Mouse (Mus musculus) liver, embryonic 14.5 days (tissue): ENCODE data around the gene Rhoj. TPM values are rescaled to one million over a fixed set of nuclear protein-coding genes. Genes with fewer than 3 reads are reported as not detected.
"Not testable (repeated sequence)": the region's sequence is repeated elsewhere in the genome, so short reads cannot be mapped to it uniquely, and the experiment has no call there.

Experiments
- ATAC-seq: fragments of 200-750 bp; cut with Nextera tagmentation; 2 replicates; pipeline ENCODE4 v1.8.0; 2017; ENCODE audit warnings: moderate number of reproducible peaks, mild to moderate bottlenecking, moderate library complexity; ENCODE audit not compliant: insufficient read depth
- DNase-seq, 3 experiments: peaks; one replicate each; pipeline ENCODE4 v3.0.0-alpha.2; 2012 to 2013; ENCODE audit warnings: low read depth in 3 of 3, low spot score in 3 of 3
- H3K27ac ChIP-seq: fragments of 300-500 bp; sonication (generic); 2 replicates; pipeline ENCODE4 v1.5.1; 2014; ENCODE audit warnings: moderate library complexity, mild to moderate bottlenecking, control low read depth, inconsistent platforms
- H3K27me3 ChIP-seq: fragments of 300-500 bp; sonication (generic); 2 replicates; pipeline ENCODE4 v1.6.1; 2014; ENCODE audit warnings: mild to moderate bottlenecking, low read length, moderate library complexity; ENCODE audit not compliant: control insufficient read depth, insufficient read depth
- H3K36me3 ChIP-seq: fragments of 300-500 bp; sonication (generic); replicated peaks from 2 replicates; pipeline ENCODE4 v1.6.1; 2014; ENCODE audit warnings: low read depth; ENCODE audit not compliant: control insufficient read depth, insufficient read depth
- H3K4me1 ChIP-seq, 2 experiments: fragments of 200-500 bp in 1 of 2; fragments of 300-500 bp in 1 of 2; sonication (generic) in 1 of 2; replicated peaks; 2 replicates each; pipeline ENCODE4 v1.6.1; 2012 to 2014; ENCODE audit warnings: antibody characterized with exemption in 1 of 2, inconsistent platforms in 1 of 2, low read length in 1 of 2; ENCODE audit not compliant: control insufficient read depth in 2 of 2, insufficient read depth in 2 of 2
- H3K4me2 ChIP-seq: fragments of 300-500 bp; sonication (generic); 2 replicates; pipeline ENCODE4 v1.6.1; 2014; ENCODE audit warnings: low read depth, mild to moderate bottlenecking, control low read depth, moderate library complexity
- H3K4me3 ChIP-seq, 2 experiments: fragments of 200-500 bp in 1 of 2; fragments of 300-500 bp in 1 of 2; sonication (generic) in 1 of 2; 2 replicates each; pipeline ENCODE4 v1.5.1; 2012 to 2014; ENCODE audit warnings: low read depth in 2 of 2, low read length in 2 of 2, mild to moderate bottlenecking in 2 of 2, control low read depth in 1 of 2, inconsistent platforms in 1 of 2, moderate library complexity in 1 of 2; ENCODE audit not compliant: insufficient read depth in 1 of 2
- H3K9ac ChIP-seq: fragments of 300-500 bp; sonication (generic); replicated peaks from 2 replicates; pipeline ENCODE4 v1.6.1; 2014; ENCODE audit warnings: mild to moderate bottlenecking, control low read depth, moderate library complexity
- H3K9me3 ChIP-seq: fragments of 300-500 bp; sonication (generic); 2 replicates; pipeline ENCODE4 v1.6.1; 2016; ENCODE audit warnings: low read length, mixed read lengths; ENCODE audit not compliant: control insufficient read depth
- CTCF ChIP-seq: IDR thresholded peaks from 2 replicates; pipeline ENCODE4 v1.5.1; 2016; ENCODE audit warnings: antibody characterized with exemption, low read depth, control low read depth
- EP300 ChIP-seq: IDR thresholded peaks from 2 replicates; pipeline ENCODE4 v1.6.1; 2016; ENCODE audit warnings: antibody characterized with exemption, low read depth
- WGBS: fragments of 180-500 bp; shearing (Covaris S2); extraction: QIAGEN DNeasy Blood & Tissue Kit; methylation state at CpG from one replicate; pipeline ENCODE4 v1.1.7; 2014; ENCODE audit not compliant: insufficient replicate concordance; 5-methylcytosine and 5-hydroxymethylcytosine counted together
- polyA plus RNA-seq, 2 experiments: library from polyadenylated mRNA; depleted of rRNA in 1 of 2; stranded (reverse) in 1 of 2; unstranded in 1 of 2; fragments of >200 nt; fragmentation: Nextera tagmentation in 1 of 2; extraction: Ambion mirVana in 1 of 2; gene quantifications; 2 replicates each; pipeline versions ENCODE4 v1.2.1 to v1.2.3; 2012 to 2014

Rhoj gene
- polyA plus RNA-seq, 2 experiments: 3.1 to 4.4 TPM

DNA sequence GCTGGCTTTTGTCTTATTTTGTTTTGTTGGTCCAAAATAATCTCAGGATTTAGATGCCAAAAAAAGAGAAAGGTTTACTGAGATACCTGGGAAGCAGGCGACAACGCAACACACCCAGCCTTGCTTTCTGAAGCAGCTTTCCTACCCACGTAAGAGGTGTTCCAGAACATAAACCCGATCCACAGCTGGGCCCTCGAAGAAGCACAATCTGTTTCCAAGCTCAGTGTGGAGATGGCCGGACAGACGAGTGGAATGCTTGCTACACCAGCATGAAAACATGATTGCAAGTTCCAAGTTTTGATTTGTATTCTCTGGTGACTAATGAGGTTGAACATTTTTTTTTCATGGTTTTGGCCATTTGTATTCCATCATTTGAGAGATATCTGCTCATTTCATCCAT is 32.2 kb downstream of the Rhoj start:
- Histone ChIP-seq H3K9ac (no peak overlapping the region), H3K4me2 (no peak overlapping the region), H3K9me3 (no peaks in the 10 kb centered on the region), H3K36me3 (no peaks in the 10 kb centered on the region), H3K4me3 (no peak overlapping the region), H3K4me1 (no peaks in the 10 kb centered on the region; a peak in 1 of 4 replicates), H3K27ac (no peak overlapping the region), H3K27me3 (no peaks in the 10 kb centered on the region)
- no peak for DNase-seq
- WGBS: 76% methylated on average over 7 of the region's 7 CpGs
- TF ChIP-seq EP300 (no peak), CTCF (no peak)
- no peak for ATAC-seq

DNA sequence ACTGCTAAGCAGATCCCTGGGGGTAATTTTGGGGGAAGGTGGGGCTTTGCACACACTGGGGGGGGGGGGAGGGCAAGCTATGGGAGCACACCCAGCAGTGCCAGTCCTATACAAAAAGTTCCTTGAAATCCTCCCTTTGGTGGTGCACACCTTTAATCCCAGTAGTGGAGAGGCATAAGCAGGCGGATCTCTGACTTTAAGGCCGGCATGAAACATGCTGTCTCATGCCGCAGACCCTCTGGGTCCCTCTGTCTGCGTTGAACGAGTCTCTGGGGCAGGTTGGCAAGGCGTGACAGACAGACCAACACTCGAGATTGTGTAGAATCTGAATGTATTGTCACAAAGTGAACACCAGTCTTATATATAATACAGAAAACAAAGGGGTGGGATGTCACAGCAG is 40.4 kb downstream of the Rhoj start:
- Histone ChIP-seq H3K4me2 (no peak overlapping the region), H3K27ac (no peak overlapping the region), H3K36me3 (no peaks in the 10 kb centered on the region), H3K4me3 (no peak overlapping the region), H3K9me3 (no peaks in the 10 kb centered on the region), H3K4me1 (no peaks in the 10 kb centered on the region), H3K9ac (no peak overlapping the region), H3K27me3 (no peaks in the 10 kb centered on the region)
- 60% methylated on average over 7 of the region's 7 CpGs for WGBS
- TF ChIP-seq CTCF (no peak), EP300 (no peak)
- ATAC-seq (no peak), DNase-seq (no peak)

DNA sequence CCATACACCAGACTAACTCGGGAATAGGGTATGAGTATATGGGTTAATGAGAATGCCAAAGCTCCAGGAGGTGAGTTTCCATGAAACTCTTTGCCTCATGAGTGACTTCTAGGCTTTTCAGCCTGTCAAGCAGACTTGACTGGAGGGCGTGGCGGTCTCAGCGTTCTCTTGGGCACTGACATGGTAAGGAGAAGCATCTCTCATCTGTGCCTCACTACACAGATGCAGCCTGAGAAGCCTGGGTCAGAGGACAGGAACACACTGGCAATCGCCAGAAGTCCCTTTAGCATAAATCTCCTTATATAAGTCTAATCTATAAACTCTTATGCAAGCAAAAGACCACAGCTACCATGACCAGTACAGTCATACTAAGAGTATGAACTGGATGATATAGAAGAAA is 41.4 kb downstream of the Rhoj start:
- not testable (repeated sequence) for H3K4me1 ChIP-seq, H3K27ac ChIP-seq, H3K9me3 ChIP-seq, H3K9ac ChIP-seq, DNase-seq, ATAC-seq, H3K4me3 ChIP-seq, H3K27me3 ChIP-seq, H3K4me2 ChIP-seq, H3K36me3 ChIP-seq
- WGBS: 58% methylated on average over 5 of the region's 5 CpGs

DNA sequence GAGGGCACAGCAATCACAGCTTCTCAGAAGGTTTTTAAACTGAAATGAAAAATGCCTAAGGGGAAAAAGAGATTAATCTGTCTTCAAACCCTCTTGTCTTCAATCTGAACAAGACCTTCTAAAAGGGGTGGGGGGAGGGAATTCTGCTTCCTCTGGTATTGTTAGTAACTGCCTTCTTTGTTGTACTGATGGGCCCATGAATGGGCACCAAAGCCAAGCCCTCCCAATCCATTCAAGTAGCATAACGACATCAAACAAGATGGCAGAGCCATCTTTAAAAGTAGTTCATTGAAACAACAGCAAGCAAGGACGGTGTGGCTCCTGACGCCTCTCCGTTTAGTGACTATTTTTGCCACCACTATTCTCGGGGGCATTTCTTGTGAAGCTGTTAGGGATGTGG is 42.6 kb downstream of the Rhoj start:
- no peak overlapping the region for H3K4me2 ChIP-seq
- 72% methylated on average over 5 of the region's 5 CpGs for WGBS
- no peaks in the 10 kb centered on the region for H3K36me3 ChIP-seq
- DNase-seq: no peak
- no peak overlapping the region for H3K4me3 ChIP-seq
- no peaks in the 10 kb centered on the region for H3K4me1 ChIP-seq
- no peaks in the 10 kb centered on the region for H3K27me3 ChIP-seq
- TF ChIP-seq CTCF (no peak), EP300 (no peak)
- no peak overlapping the region for H3K9ac ChIP-seq
- H3K27ac ChIP-seq: no peak overlapping the region
- no peak for ATAC-seq
- no peaks in the 10 kb centered on the region for H3K9me3 ChIP-seq

DNA sequence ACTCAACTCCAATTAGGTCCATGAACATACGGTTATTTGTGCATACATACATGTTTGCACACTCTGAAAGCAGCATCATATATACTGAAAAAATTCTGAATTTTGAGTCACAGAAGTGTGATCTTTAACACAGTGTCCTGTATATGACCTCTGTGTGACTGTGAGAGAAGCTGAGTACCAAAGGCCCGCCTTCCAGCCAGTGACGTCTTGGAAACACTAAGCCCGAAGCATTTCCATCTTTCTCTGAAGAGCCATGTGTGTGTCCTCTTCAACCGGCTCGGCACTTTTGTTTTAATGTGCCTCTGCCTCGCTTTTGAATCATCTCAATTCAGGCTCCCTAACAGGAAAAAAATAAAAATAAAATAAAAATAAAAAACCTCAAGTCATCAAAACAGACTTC is 43.7 kb downstream of the Rhoj start:
- Histone ChIP-seq H3K27ac (no peak overlapping the region), H3K27me3 (no peaks in the 10 kb centered on the region), H3K4me3 (no peak overlapping the region), H3K36me3 (no peaks in the 10 kb centered on the region), H3K9ac (no peak overlapping the region), H3K9me3 (no peaks in the 10 kb centered on the region), H3K4me2 (no peak overlapping the region), H3K4me1 (no peaks in the 10 kb centered on the region)
- WGBS: 62% methylated on average over 7 of the region's 7 CpGs
- TF ChIP-seq EP300: no peak
- no peak for TF ChIP-seq CTCF
- no peak for ATAC-seq
- DNase-seq: no peak

DNA sequence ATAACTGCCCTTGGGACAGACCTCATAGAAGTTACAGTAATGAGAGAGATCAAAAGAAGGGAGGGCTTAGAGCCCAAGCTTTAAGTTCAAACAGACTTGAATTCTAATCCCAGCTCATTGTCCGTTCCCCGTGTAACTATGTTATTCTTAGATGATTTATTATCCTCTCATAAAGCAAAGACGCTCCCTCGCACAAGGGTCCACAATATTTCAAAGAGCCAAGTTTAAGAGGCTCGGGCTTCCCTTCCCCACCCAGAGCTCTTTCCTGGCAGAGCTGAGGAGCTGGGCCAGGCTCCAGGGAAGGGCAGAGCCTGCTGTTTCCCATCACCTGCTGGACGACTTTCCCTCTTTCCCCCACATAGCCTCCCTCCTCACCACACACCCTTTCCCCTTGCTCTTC is 44.3 kb downstream of the Rhoj start:
- Histone ChIP-seq H3K27ac (no peak overlapping the region), H3K4me1 (no peaks in the 10 kb centered on the region), H3K4me3 (no peak overlapping the region), H3K9ac (no peak overlapping the region), H3K27me3 (no peaks in the 10 kb centered on the region), H3K9me3 (no peaks in the 10 kb centered on the region), H3K36me3 (no peaks in the 10 kb centered on the region), H3K4me2 (no peak overlapping the region)
- 65% methylated on average over 6 of the region's 6 CpGs for WGBS
- no peak for DNase-seq
- TF ChIP-seq EP300 (no peak), CTCF (no peak)
- ATAC-seq: no peak
